Mouse (Mus musculus) liver, embryonic 15.5 days (tissue): ENCODE measurements around the gene Morc2b. TPM values are rescaled to one million over a fixed set of nuclear protein-coding genes. Genes with fewer than 3 reads are reported as not detected.

Experiments
- polyA plus RNA-seq: library from polyadenylated mRNA; unstranded; fragments of >200 nt; fragmentation: Nextera tagmentation; extraction: Ambion mirVana; gene quantifications from 2 replicates; pipeline ENCODE4 v1.2.1, GENCODE M21; 2015

Morc2b gene
- polyA plus RNA-seq, 1 experiment from 2014 or later: not detected

Other genes with a start within 250 kb of the Morc2b start
- gene Zfp870, start 248.0 kb downstream of the Morc2b start, polyA plus RNA-seq: 1.6 TPM in 2 replicates
- gene Cyp4f14, start 222.3 kb downstream of the Morc2b start, polyA plus RNA-seq: not detected in 2 replicates
- gene Cyp4f13, start 192.3 kb downstream of the Morc2b start, polyA plus RNA-seq: 6.7 and 8.2 TPM in 2 replicates
- gene Zfp472, start 173.9 kb downstream of the Morc2b start, polyA plus RNA-seq: 3.9 and 4.2 TPM in 2 replicates
- 2.5 and 3.0 TPM in 2 replicates for gene Zfp952, start 146.6 kb downstream of the Morc2b start, polyA plus RNA-seq
- gene Zfp763, start 106.3 kb downstream of the Morc2b start, polyA plus RNA-seq: 2.2 and 2.3 TPM in 2 replicates
- gene 4921501E09Rik, start 71.6 kb downstream of the Morc2b start, polyA plus RNA-seq: not detected in 2 replicates
- 1.1 and 1.2 TPM in 2 replicates for gene Zfp563, start 50.4 kb downstream of the Morc2b start, polyA plus RNA-seq
- gene Olfr55, start 28.8 kb upstream of the Morc2b start, polyA plus RNA-seq: not detected in 2 replicates
- not detected in 2 replicates for gene Olfr239, start 51.6 kb upstream of the Morc2b start, polyA plus RNA-seq
- gene Olfr1564, start 82.0 kb upstream of the Morc2b start, polyA plus RNA-seq: not detected in 2 replicates
- gene Zfp955a, start 115.5 kb upstream of the Morc2b start, polyA plus RNA-seq: 4.2 and 4.3 TPM in 2 replicates
- 0.02 TPM in 1 of 2 replicates, not detected in the other for gene Olfr63, start 125.0 kb upstream of the Morc2b start, polyA plus RNA-seq
- 2.2 and 2.3 TPM in 2 replicates for gene Zfp955b, start 149.9 kb upstream of the Morc2b start, polyA plus RNA-seq
- 2.6 TPM in 2 replicates for gene Zfp81, start 219.2 kb upstream of the Morc2b start, polyA plus RNA-seq